Mouse (Mus musculus): ENCODE results near the gene Rnf224. TPM values are rescaled to one million over a fixed set of nuclear protein-coding genes. Genes with fewer than 3 reads are reported as not detected.

Gene Rnf224
- polyA plus RNA-seq, 1 experiment = not detected

- Histone ChIP-seq H3K27ac (replicated peaks; ENCODE audit: low read depth, low read length) (peak overlapping the region; percentile 65), H3K4me3 (ENCODE audit: insufficient read depth, low read depth, low read length) (no peak overlapping the region), H3K4me1 (ENCODE audit: control insufficient read depth, insufficient read depth, insufficient read length, low read length) (peaks cover 11% of the 10 kb centered on the region)
Measured at GRCm38 (mm10) chr2:25225811-25226379, 10.7 kb downstream of the Rnf224 start.

GRCm38 (mm10) chr2:25224766-25225752, 11.5 kb downstream of the Rnf224 start:
- H3K27ac ChIP-seq (replicated peaks; ENCODE audit: low read depth, low read length) = peak overlapping the region; percentile 90
- H3K4me3 ChIP-seq (ENCODE audit: insufficient read depth, low read depth, low read length) = peak overlapping the region; percentile 76
- H3K4me1 ChIP-seq (ENCODE audit: control insufficient read depth, insufficient read depth, insufficient read length, low read length) = peaks cover 11% of the 10 kb centered on the region

GRCm38 (mm10) chr2:25224492-25224765, 12.2 kb downstream of the Rnf224 start, which contains the start of gene Tubb4b:
Gene Tubb4b, minus strand, starts transcription at chr2:25224702.
- H3K4me1 ChIP-seq (ENCODE audit: control insufficient read depth, insufficient read depth, insufficient read length, low read length) = peaks cover 11% of the 10 kb centered on the region
- peak within 1 kb of the TSS; percentile 90 for H3K27ac ChIP-seq (replicated peaks; ENCODE audit: low read depth, low read length)
- H3K4me3 ChIP-seq (ENCODE audit: insufficient read depth, low read depth, low read length) = peak within 1 kb of the TSS; percentile 78

- H3K27ac ChIP-seq (replicated peaks; ENCODE audit: low read depth, low read length) = peak overlapping the region; percentile 87
- peaks cover 11% of the 10 kb centered on the region for H3K4me1 ChIP-seq (ENCODE audit: control insufficient read depth, insufficient read depth, insufficient read length, low read length)
- peak overlapping the region; percentile 78 for H3K4me3 ChIP-seq (ENCODE audit: insufficient read depth, low read depth, low read length)
Measured at GRCm38 (mm10) chr2:25223681-25224491, 12.7 kb downstream of the Rnf224 start.

- H3K4me1 ChIP-seq (ENCODE audit: control insufficient read depth, insufficient read depth, insufficient read length, low read length) = peaks cover 7% of the 10 kb centered on the region; the same call in 1 of the 2 replicates
- no peak overlapping the region for H3K27ac ChIP-seq (replicated peaks; ENCODE audit: low read depth, low read length)
- H3K4me3 ChIP-seq (ENCODE audit: insufficient read depth, low read depth, low read length) = no peak overlapping the region
Measured at GRCm38 (mm10) chr2:25221331-25221772, 15.2 kb downstream of the Rnf224 start.

- H3K27ac ChIP-seq (replicated peaks; ENCODE audit: low read depth, low read length) = no peak within 1 kb of the TSS
- H3K4me1 ChIP-seq (ENCODE audit: control insufficient read depth, insufficient read depth, insufficient read length, low read length) = peaks cover 2% of the 10 kb centered on the region; the same call in 1 of the 2 replicates
- H3K4me3 ChIP-seq (ENCODE audit: insufficient read depth, low read depth, low read length) = no peak within 1 kb of the TSS
Measured at GRCm38 (mm10) chr2:25218445-25218844, 18.1 kb downstream of the Rnf224 start, which contains the start of gene Fam166a. Gene Fam166a, plus strand, starts transcription at chr2:25218745.

- no peak overlapping the region for H3K4me3 ChIP-seq (ENCODE audit: insufficient read depth, low read depth, low read length)
- peaks cover 2% of the 10 kb centered on the region; the same call in 1 of the 2 replicates for H3K4me1 ChIP-seq (ENCODE audit: control insufficient read depth, insufficient read depth, insufficient read length, low read length)
- no peak overlapping the region for H3K27ac ChIP-seq (replicated peaks; ENCODE audit: low read depth, low read length)
Measured at GRCm38 (mm10) chr2:25217666-25218065, 18.9 kb downstream of the Rnf224 start.

GRCm38 (mm10) chr2:25214444-25214843, 22.1 kb downstream of the Rnf224 start, which contains the start of gene Stpg3:
Gene Stpg3, minus strand, starts transcription at chr2:25214637.
- Histone ChIP-seq H3K4me1 (ENCODE audit: control insufficient read depth, insufficient read depth, insufficient read length, low read length) (peaks cover 10% of the 10 kb centered on the region), H3K27ac (replicated peaks; ENCODE audit: low read depth, low read length) (no peak within 1 kb of the TSS), H3K4me3 (ENCODE audit: insufficient read depth, low read depth, low read length) (no peak within 1 kb of the TSS)

- H3K4me1 ChIP-seq (ENCODE audit: control insufficient read depth, insufficient read depth, insufficient read length, low read length) = peaks cover 10% of the 10 kb centered on the region
Measured at GRCm38 (mm10) chr2:25213266-25213865, 23.2 kb downstream of the Rnf224 start.

GRCm38 (mm10) chr2:25211121-25211670, 25.4 kb downstream of the Rnf224 start, which contains the start of gene Nelfb:
Gene Nelfb, minus strand, starts transcription at chr2:25211489.
- H3K27ac ChIP-seq (replicated peaks; ENCODE audit: low read depth, low read length) = peak within 1 kb of the TSS; percentile 83
- peaks cover 10% of the 10 kb centered on the region for H3K4me1 ChIP-seq (ENCODE audit: control insufficient read depth, insufficient read depth, insufficient read length, low read length)
- peak within 1 kb of the TSS; percentile 75 for H3K4me3 ChIP-seq (ENCODE audit: insufficient read depth, low read depth, low read length)

More at GRCm38 (mm10) chr2:25213266-25213865, 23.2 kb downstream of the Rnf224 start:
- H3K27ac ChIP-seq (replicated peaks; ENCODE audit: low read depth, low read length) = no peak overlapping the region
- H3K4me3 ChIP-seq (ENCODE audit: insufficient read depth, low read depth, low read length) = no peak overlapping the region

GRCm38 (mm10) chr2:25210686-25211085, 25.9 kb downstream of the Rnf224 start:
- H3K4me1 ChIP-seq (ENCODE audit: control insufficient read depth, insufficient read depth, insufficient read length, low read length) = peaks cover 10% of the 10 kb centered on the region
- peak overlapping the region; percentile 75 for H3K4me3 ChIP-seq (ENCODE audit: insufficient read depth, low read depth, low read length)
- peak overlapping the region; percentile 83 for H3K27ac ChIP-seq (replicated peaks; ENCODE audit: low read depth, low read length)

GRCm38 (mm10) chr2:25207593-25207992, 29.0 kb downstream of the Rnf224 start:
- Histone ChIP-seq H3K4me3 (ENCODE audit: insufficient read depth, low read depth, low read length) (no peak overlapping the region), H3K27ac (replicated peaks; ENCODE audit: low read depth, low read length) (no peak overlapping the region), H3K4me1 (ENCODE audit: control insufficient read depth, insufficient read depth, insufficient read length, low read length) (peaks cover 10% of the 10 kb centered on the region)

- no peak overlapping the region for H3K4me3 ChIP-seq (ENCODE audit: insufficient read depth, low read depth, low read length)
- H3K27ac ChIP-seq (replicated peaks; ENCODE audit: low read depth, low read length) = no peak overlapping the region
- H3K4me1 ChIP-seq (ENCODE audit: control insufficient read depth, insufficient read depth, insufficient read length, low read length) = no peaks in the 10 kb centered on the region
Measured at GRCm38 (mm10) chr2:25203631-25204214, 32.9 kb downstream of the Rnf224 start.

GRCm38 (mm10) chr2:25200631-25201030, 36.0 kb downstream of the Rnf224 start:
- H3K4me1 ChIP-seq (ENCODE audit: control insufficient read depth, insufficient read depth, insufficient read length, low read length) = peaks cover 15% of the 10 kb centered on the region
- H3K4me3 ChIP-seq (ENCODE audit: insufficient read depth, low read depth, low read length) = no peak overlapping the region
- H3K27ac ChIP-seq (replicated peaks; ENCODE audit: low read depth, low read length) = no peak overlapping the region

Measured in brown adipose tissue, adult 24 weeks (tissue).